Mouse (Mus musculus) kidney, postnatal 0 days (tissue): ENCODE measurements around the gene Itpka. TPM values are rescaled to one million over a fixed set of nuclear protein-coding genes. Genes with fewer than 3 reads are reported as not detected.

Experiments used
- ATAC-seq: fragments of 200-750 bp; cut with Nextera tagmentation; replicated peaks from 2 replicates; pipeline ENCODE4 v1.8.0; 2017; ENCODE audit warnings: low read depth, moderate number of reproducible peaks, moderate TSS enrichment, moderate library complexity; ENCODE audit not compliant: low FRiP score
- DNase-seq: peaks from one replicate; pipeline ENCODE4 v3.0.0-alpha.2; 2016; ENCODE audit warnings: low spot score
- H3K27ac ChIP-seq: fragments of 300-500 bp; sonication (generic); 2 replicates; pipeline ENCODE4 v1.5.1; 2014; ENCODE audit warnings: mild to moderate bottlenecking
- H3K27me3 ChIP-seq: fragments of 300-500 bp; sonication (generic); 2 replicates; pipeline ENCODE4 v1.6.1; 2014; ENCODE audit warnings: low read length, mixed read lengths; ENCODE audit not compliant: insufficient read depth
- H3K36me3 ChIP-seq: fragments of 300-500 bp; sonication (generic); 2 replicates; pipeline ENCODE4 v1.6.1; 2014; ENCODE audit warnings: low read length, mixed read lengths; ENCODE audit not compliant: insufficient read depth
- H3K4me1 ChIP-seq: fragments of 300-500 bp; sonication (generic); replicated peaks from 2 replicates; pipeline ENCODE4 v1.6.1; 2014; ENCODE audit warnings: antibody characterized with exemption, low read length, mixed read lengths; ENCODE audit not compliant: insufficient read depth
- H3K4me2 ChIP-seq: fragments of 300-500 bp; sonication (generic); 2 replicates; pipeline ENCODE4 v1.6.1; 2014; ENCODE audit warnings: mild to moderate bottlenecking, low read length, moderate library complexity, mixed read lengths
- H3K4me3 ChIP-seq: fragments of 300-500 bp; sonication (generic); replicated peaks from 2 replicates; pipeline ENCODE4 v1.5.1; 2014; ENCODE audit warnings: low read depth, low read length
- H3K9ac ChIP-seq: fragments of 300-500 bp; sonication (generic); 2 replicates; pipeline ENCODE4 v1.6.1; 2014; ENCODE audit warnings: low read depth, low read length
- H3K9me3 ChIP-seq: fragments of 300-500 bp; sonication (generic); replicated peaks from 2 replicates; pipeline ENCODE4 v1.6.1; 2016; ENCODE audit warnings: low read length, inconsistent platforms, mixed read lengths
- CTCF ChIP-seq: IDR thresholded peaks from 2 replicates; pipeline ENCODE4 v1.5.1; 2016; ENCODE audit warnings: antibody characterized with exemption, low read depth, mild to moderate bottlenecking, moderate library complexity
- WGBS: fragments of 180-500 bp; shearing (Covaris S2); extraction: QIAGEN DNeasy Blood & Tissue Kit; methylation state at CpG from one replicate; pipeline ENCODE4 v1.1.7; 2014; 5-methylcytosine and 5-hydroxymethylcytosine counted together
- polyA plus RNA-seq: library from polyadenylated mRNA; unstranded; fragments of >200 nt; fragmentation: Nextera tagmentation; extraction: Ambion mirVana; gene quantifications from 2 replicates; pipeline ENCODE4 v1.2.1, GENCODE M21; 2015

Gene Itpka
- polyA plus RNA-seq, 1 experiment from 2014 or later = 1.1 TPM

GRCm38 (mm10) chr2:119747554-119747953 is 5.4 kb downstream of the Itpka start:
- TF ChIP-seq CTCF = no peak
- peaks cover 11% of the 10 kb centered on the region for H3K27me3 ChIP-seq
- WGBS = 54% methylated on average over 7 of the region's 7 CpGs

GRCm38 (mm10) chr2:119749260-119749659 is 7.1 kb downstream of the Itpka start:
- Histone ChIP-seq H3K9me3 (no peaks in the 10 kb centered on the region), H3K27ac (no peak overlapping the region), H3K27me3 (0 out of 2 replicates have a peak, but pooled peaks cover under 1% of the 10 kb centered on the region), H3K36me3 (no peaks in the 10 kb centered on the region), H3K9ac (no peak overlapping the region), H3K4me2 (no peak overlapping the region), H3K4me3 (no peak overlapping the region), H3K4me1 (peaks cover 7% of the 10 kb centered on the region)
- 78% methylated on average over 13 of the region's 13 CpGs for whole genome bisulfite sequencing
- no peak for ATAC-seq
- DNase-seq = no peak
- no peak for TF ChIP-seq CTCF

More at GRCm38 (mm10) chr2:119747554-119747953, 5.4 kb downstream of the Itpka start:
- Histone ChIP-seq H3K9ac (no peak overlapping the region), H3K27ac (no peak overlapping the region), H3K4me1 (peaks cover 17% of the 10 kb centered on the region), H3K4me2 (no peak overlapping the region), H3K4me3 (no peak overlapping the region), H3K9me3 (no peaks in the 10 kb centered on the region), H3K36me3 (no peaks in the 10 kb centered on the region)
- ATAC-seq (no peak), DNase-seq (no peak)

- Histone ChIP-seq H3K9me3 (no peaks in the 10 kb centered on the region), H3K27ac (no peak overlapping the region), H3K9ac (peak overlapping the region; percentile 40), H3K4me3 (peak overlapping the region; percentile 54), H3K27me3 (peaks cover 24% of the 10 kb centered on the region), H3K4me1 (peaks cover 14% of the 10 kb centered on the region), H3K4me2 (peak overlapping the region; percentile 96), H3K36me3 (no peaks in the 10 kb centered on the region)
- no peak for TF ChIP-seq CTCF
- 4% methylated on average over 27 of the region's 31 CpGs for WGBS
- DNase-seq (peak; percentile 18), ATAC-seq (peak; percentile 48; the same call in 1 of the 2 replicates)
These were observed 15.5 kb downstream of the Itpka start for GRCm38 (mm10) chr2:119757601-119758100.

- no peaks in the 10 kb centered on the region for H3K36me3 ChIP-seq
- under 1% methylated on average over 68 of the region's 77 CpGs for WGBS
- H3K4me2 ChIP-seq = peak overlapping the region; percentile 96
- no peak overlapping the region for H3K27ac ChIP-seq
- H3K9me3 ChIP-seq = no peaks in the 10 kb centered on the region
- peak; percentile 63 for ATAC-seq
- no peak for TF ChIP-seq CTCF
- H3K9ac ChIP-seq = peak overlapping the region; percentile 40
- H3K4me3 ChIP-seq = peak overlapping the region; percentile 54
- DNase-seq = no peak
- peaks cover 14% of the 10 kb centered on the region for H3K4me1 ChIP-seq
- peaks cover 24% of the 10 kb centered on the region for H3K27me3 ChIP-seq
These were observed 16.1 kb downstream of the Itpka start for GRCm38 (mm10) chr2:119758101-119758843.

GRCm38 (mm10) chr2:119758844-119759835 is 17.0 kb downstream of the Itpka start:
- Histone ChIP-seq H3K27ac (no peak overlapping the region), H3K4me1 (peaks cover 14% of the 10 kb centered on the region), H3K27me3 (peaks cover 24% of the 10 kb centered on the region), H3K4me3 (peak overlapping the region; percentile 54), H3K9me3 (no peaks in the 10 kb centered on the region), H3K4me2 (peak overlapping the region; percentile 96), H3K36me3 (0 out of 2 replicates have a peak, but pooled peaks cover 4% of the 10 kb centered on the region), H3K9ac (no peak overlapping the region)
- no peak for ATAC-seq
- TF ChIP-seq CTCF = no peak
- DNase-seq = no peak
- 5% methylated on average over 44 of the region's 44 CpGs for WGBS

- Histone ChIP-seq H3K9me3 (no peaks in the 10 kb centered on the region), H3K9ac (no peak within 1 kb of the TSS), H3K4me3 (no peak within 1 kb of the TSS), H3K4me2 (no peak within 1 kb of the TSS), H3K27ac (no peak within 1 kb of the TSS), H3K27me3 (peaks cover 24% of the 10 kb centered on the region), H3K36me3 (0 out of 2 replicates have a peak, but pooled peaks cover 8% of the 10 kb centered on the region), H3K4me1 (peaks cover 14% of the 10 kb centered on the region)
- TF ChIP-seq CTCF = no peak
- ATAC-seq (no peak), DNase-seq (no peak)
- WGBS = 17% methylated on average over 9 of the region's 9 CpGs
These were observed 18.1 kb downstream of the Itpka start, which contains the start of gene Ltk for GRCm38 (mm10) chr2:119760251-119760650. Ltk (minus strand) TSS chr2:119760431.
